Mouse (Mus musculus): ENCODE results near the gene Wdr3. TPM values are rescaled to one million over a fixed set of nuclear protein-coding genes. Genes with fewer than 3 reads are reported as not detected.

The Wdr3 gene
- polyA plus RNA-seq (2014; fragmentation: Nextera tagmentation; extraction: Ambion mirVana) = 31.0 and 39.7 TPM in 2 replicates

GRCm38 (mm10) chr3:100162315-100163105, at the start of gene Wdr3, which contains the start of gene Gdap2:
TSS of gene Wdr3 (minus strand) at chr3:100162407.
TSS of gene Gdap2 (plus strand) at chr3:100162381.
- H3K9me3 ChIP-seq (ENCODE audit: control insufficient read depth, low read length) = no peaks in the 10 kb centered on the region
- peak within 1 kb of the TSS; percentile 84 for H3K4me2 ChIP-seq (ENCODE audit: low read depth, low read length)
- no peaks in the 10 kb centered on the region for H3K27me3 ChIP-seq (ENCODE audit: control insufficient read depth, insufficient read depth, low read length)
- peak within 1 kb of the TSS; percentile 83 for H3K4me3 ChIP-seq (ENCODE audit: low read depth, low read length)
- ATAC-seq (ENCODE audit: low read depth) = peak; percentile 99
- under 1% methylated on average over 54 of the region's 55 CpGs for WGBS
- H3K27ac ChIP-seq (ENCODE audit: low read depth, low read length) = peak within 1 kb of the TSS; percentile 93
- peaks cover 15% of the 10 kb centered on the region for H3K4me1 ChIP-seq (ENCODE audit: control insufficient read depth, insufficient read depth, low read length)
- H3K36me3 ChIP-seq (ENCODE audit: control insufficient read depth, insufficient read depth, low read length) = peaks cover 12% of the 10 kb centered on the region
- peak within 1 kb of the TSS; percentile 95 for H3K9ac ChIP-seq (replicated peaks; ENCODE audit: low read depth, low read length)

- 67% methylated on average over 1 of the region's 1 CpGs for WGBS
- no peak for ATAC-seq (ENCODE audit: low read depth)
- no peaks in the 10 kb centered on the region for H3K4me1 ChIP-seq (ENCODE audit: control insufficient read depth, insufficient read depth, low read length)
- no peaks in the 10 kb centered on the region for H3K9me3 ChIP-seq (ENCODE audit: control insufficient read depth, low read length)
- H3K36me3 ChIP-seq (ENCODE audit: control insufficient read depth, insufficient read depth, low read length) = peaks cover 15% of the 10 kb centered on the region
- H3K27ac ChIP-seq (ENCODE audit: low read depth, low read length) = no peak overlapping the region
- H3K4me2 ChIP-seq (ENCODE audit: low read depth, low read length) = no peak overlapping the region
- no peaks in the 10 kb centered on the region for H3K27me3 ChIP-seq (ENCODE audit: control insufficient read depth, insufficient read depth, low read length)
- no peak overlapping the region for H3K9ac ChIP-seq (replicated peaks; ENCODE audit: low read depth, low read length)
- no peak overlapping the region for H3K4me3 ChIP-seq (ENCODE audit: low read depth, low read length)
Observed at GRCm38 (mm10) chr3:100206973-100207372, 44.8 kb upstream of the Wdr3 start.

- no peaks in the 10 kb centered on the region for H3K4me1 ChIP-seq (ENCODE audit: control insufficient read depth, insufficient read depth, low read length)
- H3K27me3 ChIP-seq (ENCODE audit: control insufficient read depth, insufficient read depth, low read length) = no peaks in the 10 kb centered on the region
- no peak overlapping the region for H3K4me2 ChIP-seq (ENCODE audit: low read depth, low read length)
- H3K9me3 ChIP-seq (ENCODE audit: control insufficient read depth, low read length) = no peaks in the 10 kb centered on the region
- peaks cover 24% of the 10 kb centered on the region for H3K36me3 ChIP-seq (ENCODE audit: control insufficient read depth, insufficient read depth, low read length)
- WGBS = 95% methylated on average over 7 of the region's 7 CpGs
- no peak overlapping the region for H3K27ac ChIP-seq (ENCODE audit: low read depth, low read length)
- no peak for ATAC-seq (ENCODE audit: low read depth)
- no peak overlapping the region for H3K9ac ChIP-seq (replicated peaks; ENCODE audit: low read depth, low read length)
- no peak overlapping the region for H3K4me3 ChIP-seq (ENCODE audit: low read depth, low read length)
Observed at GRCm38 (mm10) chr3:100201554-100201953, 39.3 kb upstream of the Wdr3 start.

- Histone ChIP-seq H3K9me3 (ENCODE audit: control insufficient read depth, low read length) (no peaks in the 10 kb centered on the region), H3K27ac (ENCODE audit: low read depth, low read length) (no peak overlapping the region), H3K4me3 (ENCODE audit: low read depth, low read length) (no peak overlapping the region), H3K9ac (replicated peaks; ENCODE audit: low read depth, low read length) (no peak overlapping the region), H3K4me2 (ENCODE audit: low read depth, low read length) (no peak overlapping the region), H3K27me3 (ENCODE audit: control insufficient read depth, insufficient read depth, low read length) (no peaks in the 10 kb centered on the region), H3K36me3 (ENCODE audit: control insufficient read depth, insufficient read depth, low read length) (peaks cover 22% of the 10 kb centered on the region; the same call in 1 of the 2 replicates), H3K4me1 (ENCODE audit: control insufficient read depth, insufficient read depth, low read length) (no peaks in the 10 kb centered on the region)
- 45% methylated on average over 5 of the region's 5 CpGs for WGBS
- no peak for ATAC-seq (ENCODE audit: low read depth)
Observed at GRCm38 (mm10) chr3:100194210-100194609, 32.0 kb upstream of the Wdr3 start.

- H3K27me3 ChIP-seq (ENCODE audit: control insufficient read depth, insufficient read depth, low read length) = no peaks in the 10 kb centered on the region
- peak overlapping the region; percentile 55; the same call in 1 of the 2 replicates for H3K27ac ChIP-seq (ENCODE audit: low read depth, low read length)
- no peaks in the 10 kb centered on the region for H3K4me1 ChIP-seq (ENCODE audit: control insufficient read depth, insufficient read depth, low read length)
- no peaks in the 10 kb centered on the region for H3K9me3 ChIP-seq (ENCODE audit: control insufficient read depth, low read length)
- no peak overlapping the region for H3K9ac ChIP-seq (replicated peaks; ENCODE audit: low read depth, low read length)
- H3K4me2 ChIP-seq (ENCODE audit: low read depth, low read length) = no peak overlapping the region
- H3K4me3 ChIP-seq (ENCODE audit: low read depth, low read length) = no peak overlapping the region
- H3K36me3 ChIP-seq (ENCODE audit: control insufficient read depth, insufficient read depth, low read length) = peaks cover 17% of the 10 kb centered on the region; the same call in 1 of the 2 replicates
- WGBS = 57% methylated on average over 11 of the region's 11 CpGs
- peak; percentile 91 for ATAC-seq (ENCODE audit: low read depth)
Observed at GRCm38 (mm10) chr3:100189861-100190260, 27.7 kb upstream of the Wdr3 start.

GRCm38 (mm10) chr3:100189444-100189843, 27.2 kb upstream of the Wdr3 start:
- no peak overlapping the region for H3K9ac ChIP-seq (replicated peaks; ENCODE audit: low read depth, low read length)
- H3K36me3 ChIP-seq (ENCODE audit: control insufficient read depth, insufficient read depth, low read length) = peaks cover 18% of the 10 kb centered on the region; the same call in 1 of the 2 replicates
- no peaks in the 10 kb centered on the region for H3K9me3 ChIP-seq (ENCODE audit: control insufficient read depth, low read length)
- no peaks in the 10 kb centered on the region for H3K27me3 ChIP-seq (ENCODE audit: control insufficient read depth, insufficient read depth, low read length)
- H3K4me1 ChIP-seq (ENCODE audit: control insufficient read depth, insufficient read depth, low read length) = no peaks in the 10 kb centered on the region
- no peak overlapping the region for H3K27ac ChIP-seq (ENCODE audit: low read depth, low read length)
- H3K4me3 ChIP-seq (ENCODE audit: low read depth, low read length) = no peak overlapping the region
- ATAC-seq (ENCODE audit: low read depth) = peak; percentile 94
- no peak overlapping the region for H3K4me2 ChIP-seq (ENCODE audit: low read depth, low read length)
- WGBS = 37% methylated on average over 1 of the region's 1 CpGs

GRCm38 (mm10) chr3:100180471-100180870, 18.3 kb upstream of the Wdr3 start:
- H3K27me3 ChIP-seq (ENCODE audit: control insufficient read depth, insufficient read depth, low read length) = no peaks in the 10 kb centered on the region
- ATAC-seq (ENCODE audit: low read depth) = no peak
- no peak overlapping the region for H3K4me3 ChIP-seq (ENCODE audit: low read depth, low read length)
- no peak overlapping the region for H3K27ac ChIP-seq (ENCODE audit: low read depth, low read length)
- H3K9me3 ChIP-seq (ENCODE audit: control insufficient read depth, low read length) = no peaks in the 10 kb centered on the region
- H3K4me2 ChIP-seq (ENCODE audit: low read depth, low read length) = no peak overlapping the region
- H3K36me3 ChIP-seq (ENCODE audit: control insufficient read depth, insufficient read depth, low read length) = peaks cover 50% of the 10 kb centered on the region
- no peak overlapping the region for H3K9ac ChIP-seq (replicated peaks; ENCODE audit: low read depth, low read length)
- 94% methylated on average over 3 of the region's 3 CpGs for WGBS
- H3K4me1 ChIP-seq (ENCODE audit: control insufficient read depth, insufficient read depth, low read length) = no peaks in the 10 kb centered on the region

GRCm38 (mm10) chr3:100176031-100176430, 13.8 kb upstream of the Wdr3 start:
- Histone ChIP-seq H3K4me3 (ENCODE audit: low read depth, low read length) (no peak overlapping the region), H3K4me2 (ENCODE audit: low read depth, low read length) (no peak overlapping the region), H3K4me1 (ENCODE audit: control insufficient read depth, insufficient read depth, low read length) (no peaks in the 10 kb centered on the region), H3K27ac (ENCODE audit: low read depth, low read length) (no peak overlapping the region), H3K36me3 (ENCODE audit: control insufficient read depth, insufficient read depth, low read length) (peaks cover 56% of the 10 kb centered on the region), H3K27me3 (ENCODE audit: control insufficient read depth, insufficient read depth, low read length) (no peaks in the 10 kb centered on the region), H3K9ac (replicated peaks; ENCODE audit: low read depth, low read length) (no peak overlapping the region), H3K9me3 (ENCODE audit: control insufficient read depth, low read length) (no peaks in the 10 kb centered on the region)
- ATAC-seq (ENCODE audit: low read depth) = no peak
- WGBS = 93% methylated on average over 2 of the region's 2 CpGs

GRCm38 (mm10) chr3:100164991-100165390, 2.8 kb upstream of the Wdr3 start:
- Histone ChIP-seq H3K36me3 (ENCODE audit: control insufficient read depth, insufficient read depth, low read length) (no peaks in the 10 kb centered on the region), H3K9me3 (ENCODE audit: control insufficient read depth, low read length) (no peaks in the 10 kb centered on the region), H3K27ac (ENCODE audit: low read depth, low read length) (no peak overlapping the region), H3K4me2 (ENCODE audit: low read depth, low read length) (no peak overlapping the region), H3K9ac (replicated peaks; ENCODE audit: low read depth, low read length) (no peak overlapping the region), H3K4me3 (ENCODE audit: low read depth, low read length) (no peak overlapping the region), H3K27me3 (ENCODE audit: control insufficient read depth, insufficient read depth, low read length) (no peaks in the 10 kb centered on the region), H3K4me1 (ENCODE audit: control insufficient read depth, insufficient read depth, low read length) (peaks cover 15% of the 10 kb centered on the region)
- no peak for ATAC-seq (ENCODE audit: low read depth)

Data from neural tube, embryonic 14.5 days (tissue).